Mouse (Mus musculus) liver, embryonic 18 days (tissue): ENCODE data around the gene Lhfpl2. TPM values are rescaled to one million over a fixed set of nuclear protein-coding genes. Genes with fewer than 3 reads are reported as not detected.

Experiments
- polyA plus RNA-seq: library from polyadenylated mRNA; depleted of rRNA; stranded (reverse); fragments of >200 nt; gene quantifications from 2 replicates; pipeline ENCODE4 v1.2.3, GENCODE M21; 2012; rRNA removed

Lhfpl2 gene
- polyA plus RNA-seq = 3.7 and 4.0 TPM in 2 replicates

DNA sequence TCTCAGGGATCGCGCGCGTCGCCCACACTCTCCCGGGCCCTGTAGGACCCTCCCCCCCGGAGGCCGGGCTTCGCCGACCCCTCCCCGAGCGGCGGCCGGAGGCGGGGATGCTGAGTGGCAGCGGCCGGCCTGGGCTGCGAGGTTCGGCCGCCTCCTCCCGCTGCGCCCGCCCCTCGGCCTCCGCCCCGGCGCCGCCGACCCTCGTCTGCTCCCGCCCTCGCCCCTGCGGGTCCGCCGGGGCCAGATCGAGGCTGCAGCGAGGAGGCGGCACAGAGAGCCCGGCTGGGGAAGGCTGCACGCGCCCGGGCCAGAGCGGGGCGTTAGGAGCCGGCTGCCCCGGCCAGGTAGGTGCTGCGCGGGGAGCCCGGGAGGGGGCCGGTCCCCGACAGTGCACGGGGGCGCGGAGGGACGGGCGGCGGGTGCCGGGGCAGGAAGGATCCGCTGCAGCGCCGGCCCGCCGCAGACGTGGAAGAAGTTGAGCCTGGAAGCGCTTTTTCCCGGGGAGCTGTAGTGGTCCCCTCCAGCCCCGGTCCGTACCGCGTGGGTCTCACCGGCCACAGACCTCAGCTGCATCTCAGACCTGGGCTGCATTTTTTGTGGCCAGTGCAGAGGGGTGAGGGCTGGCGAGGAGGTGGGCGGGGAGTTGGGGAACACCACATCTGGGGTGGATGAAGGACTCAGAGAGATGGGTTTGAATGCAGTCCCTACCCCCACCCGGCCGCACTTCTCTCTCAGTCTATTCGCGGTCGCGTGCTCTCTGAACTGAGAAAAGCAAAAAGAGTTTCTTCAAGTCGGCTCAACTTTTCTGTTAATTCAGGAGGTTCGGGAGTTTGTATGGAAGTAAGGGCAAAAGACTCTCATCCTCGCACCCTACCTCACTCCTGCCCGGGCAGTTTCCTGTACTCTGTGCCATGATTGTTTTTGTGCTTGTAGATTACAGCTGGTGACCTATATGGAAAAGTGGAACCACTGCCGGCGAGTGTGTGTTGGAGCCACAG, at the start of gene Lhfpl2:
Lhfpl2 (plus strand) TSS at position 234 of the 998 bp plus-strand sequence.

Other genes starting within 250 kb of the Lhfpl2 start
- 8.2 and 8.8 TPM in 2 replicates for gene Scamp1, start 228.1 kb downstream of the Lhfpl2 start, polyA plus RNA-seq